Mouse (Mus musculus): ENCODE measurements around the gene Ncan.

GRCm38 (mm10) chr8:70137890-70138289 lies 17.2 kb upstream of the Ncan start:
- TF ChIP-seq POLR2A (IDR thresholded peaks at IDR 0.05; ENCODE audit: low read depth, low read length), result no peak
- no peak for TF ChIP-seq CTCF (conservative IDR thresholded peaks at IDR 0.05; ENCODE audit: insufficient read depth, insufficient read length, low read depth, low read length)

Measured in kidney, adult 2 months (tissue).